Mouse (Mus musculus) forebrain, embryonic 12.5 days (tissue): Measurements from ENCODE around the gene Olfr311. TPM values are rescaled to one million over a fixed set of nuclear protein-coding genes. Genes with fewer than 3 reads are reported as not detected.
"Not testable (repeated sequence)": the region's sequence is repeated elsewhere in the genome, so short reads cannot be mapped to it uniquely, and the experiment has no call there.

Experiments
- ATAC-seq: fragments of 200-750 bp; cut with Nextera tagmentation; 2 replicates; pipeline ENCODE4 v1.8.0; 2017; ENCODE audit warnings: moderate TSS enrichment; ENCODE audit not compliant: low FRiP score
- H3K27ac ChIP-seq: fragments of 300-500 bp; sonication (generic); 2 replicates; pipeline ENCODE4 v1.5.1; 2016; ENCODE audit warnings: mild to moderate bottlenecking
- H3K27me3 ChIP-seq: fragments of 300-500 bp; sonication (generic); 2 replicates; pipeline ENCODE4 v1.6.1; 2016; ENCODE audit warnings: mild to moderate bottlenecking
- H3K36me3 ChIP-seq: fragments of 300-500 bp; sonication (generic); replicated peaks from 2 replicates; pipeline ENCODE4 v1.6.1; 2016; ENCODE audit warnings: mild to moderate bottlenecking
- H3K4me1 ChIP-seq: fragments of 300-500 bp; sonication (generic); 2 replicates; pipeline ENCODE4 v1.6.1; 2016
- H3K4me2 ChIP-seq: fragments of 300-500 bp; sonication (generic); 2 replicates; pipeline ENCODE4 v1.6.1; 2016; ENCODE audit warnings: mild to moderate bottlenecking, moderate library complexity
- H3K4me3 ChIP-seq: fragments of 300-500 bp; sonication (generic); replicated peaks from 2 replicates; pipeline ENCODE4 v1.5.1; 2016; ENCODE audit warnings: mild to moderate bottlenecking
- H3K9ac ChIP-seq: fragments of 300-500 bp; sonication (generic); 2 replicates; pipeline ENCODE4 v1.6.1; 2016; ENCODE audit warnings: mild to moderate bottlenecking
- H3K9me3 ChIP-seq: fragments of 300-500 bp; sonication (generic); 2 replicates; pipeline ENCODE4 v1.6.1; 2016
- WGBS: fragments of 180-500 bp; shearing (Covaris S2); methylation state at CpG from one replicate; pipeline ENCODE4 v1.1.7; 2016; 5-methylcytosine and 5-hydroxymethylcytosine counted together
- polyA plus RNA-seq: library from polyadenylated mRNA; unstranded; fragments of >200 nt; fragmentation: Nextera tagmentation; extraction: Ambion mirVana; gene quantifications from 2 replicates; pipeline ENCODE4 v1.2.1, GENCODE M21; 2016

Gene Olfr311
- polyA plus RNA-seq, 1 experiment from 2014 or later = not detected

GRCm38 (mm10) chr11:58828937-58829336, 10.1 kb upstream of the Olfr311 start, which contains the start of gene Olfr312:
TSS of gene Olfr312 (plus strand) at chr11:58829237.
- not testable (repeated sequence) for H3K4me3 ChIP-seq, H3K27ac ChIP-seq, H3K4me1 ChIP-seq, ATAC-seq, H3K27me3 ChIP-seq, H3K36me3 ChIP-seq, H3K9ac ChIP-seq, H3K9me3 ChIP-seq, H3K4me2 ChIP-seq

- Histone ChIP-seq H3K36me3 (no peaks in the 10 kb centered on the region), H3K4me2 (no peak overlapping the region), H3K4me1 (no peaks in the 10 kb centered on the region), H3K9me3 (no peaks in the 10 kb centered on the region), H3K4me3 (no peak overlapping the region), H3K27ac (no peak overlapping the region), H3K9ac (no peak overlapping the region), H3K27me3 (no peaks in the 10 kb centered on the region)
- no peak for ATAC-seq
- 89% methylated on average over 3 of the region's 3 CpGs for WGBS
Observed at GRCm38 (mm10) chr11:58829764-58830163, 9.3 kb upstream of the Olfr311 start.

- not testable (repeated sequence) for ATAC-seq, H3K4me2 ChIP-seq, H3K4me1 ChIP-seq, H3K9me3 ChIP-seq, H3K36me3 ChIP-seq, H3K27ac ChIP-seq, H3K4me3 ChIP-seq, H3K27me3 ChIP-seq, H3K9ac ChIP-seq
- 78% methylated on average over 3 of the region's 3 CpGs for WGBS
Observed at GRCm38 (mm10) chr11:58832541-58832940, 6.5 kb upstream of the Olfr311 start.

- H3K36me3 ChIP-seq = peaks cover 24% of the 10 kb centered on the region
- H3K4me2 ChIP-seq = peak within 1 kb of the TSS; percentile 87
- WGBS = under 1% methylated on average over 24 of the region's 24 CpGs
- no peaks in the 10 kb centered on the region for H3K9me3 ChIP-seq
- no peaks in the 10 kb centered on the region for H3K27me3 ChIP-seq
- H3K9ac ChIP-seq = peak within 1 kb of the TSS; percentile 81
- H3K27ac ChIP-seq = peak within 1 kb of the TSS; percentile 74
- H3K4me1 ChIP-seq = peaks cover 9% of the 10 kb centered on the region
- ATAC-seq = peak; percentile 100
- peak within 1 kb of the TSS; percentile 82 for H3K4me3 ChIP-seq
Observed at GRCm38 (mm10) chr11:58846919-58847461, 7.9 kb downstream of the Olfr311 start, which contains the start of gene Gm12258. TSS of gene Gm12258 (plus strand) at chr11:58847158.

- Histone ChIP-seq H3K27me3 (no peaks in the 10 kb centered on the region), H3K4me3 (peak overlapping the region; percentile 82), H3K36me3 (peaks cover 27% of the 10 kb centered on the region), H3K27ac (no peak overlapping the region), H3K9ac (peak overlapping the region; percentile 81), H3K4me2 (peak overlapping the region; percentile 87), H3K9me3 (no peaks in the 10 kb centered on the region), H3K4me1 (peaks cover 9% of the 10 kb centered on the region)
- ATAC-seq = no peak
- 51% methylated on average over 9 of the region's 9 CpGs for WGBS
Observed at GRCm38 (mm10) chr11:58847636-58848035, 8.6 kb downstream of the Olfr311 start.

GRCm38 (mm10) chr11:58849731-58850130, 10.7 kb downstream of the Olfr311 start:
- no peak overlapping the region for H3K27ac ChIP-seq
- H3K36me3 ChIP-seq = peaks cover 40% of the 10 kb centered on the region
- ATAC-seq = no peak

GRCm38 (mm10) chr11:58860744-58861143, 21.7 kb downstream of the Olfr311 start:
- no peak for ATAC-seq
- peaks cover 53% of the 10 kb centered on the region for H3K36me3 ChIP-seq
- H3K4me1 ChIP-seq = no peaks in the 10 kb centered on the region
- no peak overlapping the region for H3K4me2 ChIP-seq
- peaks cover 10% of the 10 kb centered on the region; the same call in 1 of the 2 replicates for H3K9me3 ChIP-seq
- H3K9ac ChIP-seq = no peak overlapping the region
- H3K27ac ChIP-seq = no peak overlapping the region
- WGBS = 93% methylated on average over 8 of the region's 8 CpGs
- H3K4me3 ChIP-seq = no peak overlapping the region
- H3K27me3 ChIP-seq = no peaks in the 10 kb centered on the region

More at GRCm38 (mm10) chr11:58849731-58850130, 10.7 kb downstream of the Olfr311 start:
- 67% methylated on average over 2 of the region's 2 CpGs for WGBS
- H3K27me3 ChIP-seq = no peaks in the 10 kb centered on the region
- peaks cover 9% of the 10 kb centered on the region for H3K4me1 ChIP-seq
- H3K4me2 ChIP-seq = no peak overlapping the region
- no peaks in the 10 kb centered on the region for H3K9me3 ChIP-seq
- H3K4me3 ChIP-seq = no peak overlapping the region
- H3K9ac ChIP-seq = no peak overlapping the region

- Histone ChIP-seq H3K4me2 (peak within 1 kb of the TSS; percentile 79), H3K4me3 (peak within 1 kb of the TSS; percentile 75), H3K27me3 (no peaks in the 10 kb centered on the region), H3K36me3 (peaks cover 16% of the 10 kb centered on the region), H3K9ac (peak within 1 kb of the TSS; percentile 69), H3K4me1 (peaks cover 13% of the 10 kb centered on the region), H3K27ac (peak within 1 kb of the TSS; percentile 86), H3K9me3 (no peaks in the 10 kb centered on the region)
- 4% methylated on average over 37 of the region's 37 CpGs for WGBS
- ATAC-seq = peak; percentile 92
Observed at GRCm38 (mm10) chr11:58867039-58867953, 28.2 kb downstream of the Olfr311 start, which contains the start of gene 2810021J22Rik. TSS of gene 2810021J22Rik (plus strand) at chr11:58867216.

GRCm38 (mm10) chr11:58867954-58868330, 28.9 kb downstream of the Olfr311 start:
- Histone ChIP-seq H3K27me3 (no peaks in the 10 kb centered on the region), H3K9me3 (no peaks in the 10 kb centered on the region), H3K9ac (peak overlapping the region; percentile 69), H3K4me1 (peaks cover 13% of the 10 kb centered on the region), H3K27ac (peak overlapping the region; percentile 86; the same call in 1 of the 2 replicates), H3K4me3 (peak overlapping the region; percentile 75), H3K4me2 (peak overlapping the region; percentile 79), H3K36me3 (peaks cover 16% of the 10 kb centered on the region)
- ATAC-seq = no peak
- WGBS = 87% methylated on average over 6 of the region's 6 CpGs

- H3K27me3 ChIP-seq = no peaks in the 10 kb centered on the region
- no peak for ATAC-seq
- 90% methylated on average over 4 of the region's 4 CpGs for WGBS
- H3K4me3 ChIP-seq = no peak overlapping the region
- no peak overlapping the region for H3K27ac ChIP-seq
- H3K4me1 ChIP-seq = peaks cover 13% of the 10 kb centered on the region
- no peak overlapping the region for H3K9ac ChIP-seq
- H3K36me3 ChIP-seq = peaks cover 18% of the 10 kb centered on the region
- H3K4me2 ChIP-seq = no peak overlapping the region
- H3K9me3 ChIP-seq = no peaks in the 10 kb centered on the region
Observed at GRCm38 (mm10) chr11:58870961-58871360, 31.9 kb downstream of the Olfr311 start.

- WGBS = 87% methylated on average over 8 of the region's 8 CpGs
- Histone ChIP-seq H3K27ac (no peak overlapping the region), H3K4me3 (no peak overlapping the region), H3K9me3 (no peaks in the 10 kb centered on the region), H3K4me1 (no peaks in the 10 kb centered on the region), H3K4me2 (no peak overlapping the region), H3K36me3 (peaks cover 42% of the 10 kb centered on the region), H3K27me3 (no peaks in the 10 kb centered on the region), H3K9ac (no peak overlapping the region)
- ATAC-seq = no peak
Observed at GRCm38 (mm10) chr11:58883756-58884155, 44.7 kb downstream of the Olfr311 start.

- Histone ChIP-seq H3K9ac (no peak overlapping the region), H3K4me1 (no peaks in the 10 kb centered on the region), H3K4me3 (no peak overlapping the region), H3K27ac (no peak overlapping the region), H3K9me3 (no peaks in the 10 kb centered on the region), H3K27me3 (no peaks in the 10 kb centered on the region), H3K36me3 (peaks cover 45% of the 10 kb centered on the region), H3K4me2 (no peak overlapping the region)
- no peak for ATAC-seq
- 92% methylated on average over 10 of the region's 10 CpGs for WGBS
Observed at GRCm38 (mm10) chr11:58890511-58890910, 51.5 kb downstream of the Olfr311 start.
